Mouse (Mus musculus) heart, adult 2 months (tissue): ENCODE measurements around the gene Pdp2. TPM values are rescaled to one million over a fixed set of nuclear protein-coding genes. Genes with fewer than 3 reads are reported as not detected.

ENCODE experiments used
- DNase-seq, 2 experiments: peaks; one replicate each; pipeline ENCODE4 v3.0.0; 2021
- H3K27ac ChIP-seq: fragments of 200-600 bp; 2 replicates; pipeline ENCODE4 v1.8.1; 2022
- H3K27me3 ChIP-seq: fragments of 200-500 bp; 2 replicates; pipeline ENCODE4 v1.6.1; 2012; ENCODE audit warnings: mild to moderate bottlenecking, low read length, inconsistent platforms, mixed read lengths; ENCODE audit not compliant: control insufficient read depth, insufficient read depth
- H3K36me3 ChIP-seq: fragments of 200-500 bp; 2 replicates; pipeline ENCODE4 v1.6.1; 2012; ENCODE audit warnings: low read length, inconsistent platforms; ENCODE audit not compliant: control insufficient read depth, insufficient read depth
- H3K4me1 ChIP-seq: fragments of 200-500 bp; 2 replicates; pipeline ENCODE4 v1.6.1; 2011; ENCODE audit warnings: low read length; ENCODE audit not compliant: control insufficient read depth, insufficient read depth
- H3K4me3 ChIP-seq: fragments of 200-600 bp; 2 replicates; pipeline ENCODE4 v1.8.1; 2022
- H3K79me2 ChIP-seq: fragments of 200-500 bp; replicated peaks from 2 replicates; pipeline ENCODE4 v1.6.1; 2012; ENCODE audit warnings: mild to moderate bottlenecking, inconsistent platforms, low read length, moderate library complexity, mixed read lengths; ENCODE audit not compliant: control insufficient read depth, insufficient read depth
- H3K9ac ChIP-seq: fragments of 200-500 bp; 2 replicates; pipeline ENCODE4 v1.6.1; 2012; ENCODE audit warnings: low read depth, mild to moderate bottlenecking, control low read depth, inconsistent platforms, low read length, mixed read lengths
- CTCF ChIP-seq: fragments of 200-600 bp; IDR thresholded peaks from 2 replicates; pipeline ENCODE4 v1.8.1; 2022; ENCODE audit warnings: antibody characterized with exemption, mild to moderate bottlenecking, moderate library complexity
- EP300 ChIP-seq: fragments of 200-500 bp; IDR thresholded peaks from 2 replicates; pipeline ENCODE4 v1.6.1; 2011; ENCODE audit warnings: low read depth, low read length, control low read depth; ENCODE audit not compliant: insufficient read depth
- POLR2A ChIP-seq: fragments of 200-500 bp; IDR thresholded peaks from 2 replicates; pipeline ENCODE4 v1.6.1; 2011; ENCODE audit warnings: mild to moderate bottlenecking, low read depth, low read length, control low read depth; ENCODE audit not compliant: insufficient read depth
- WGBS: fragments of 180-500 bp; shearing (Covaris S2); methylation state at CpG from one replicate; pipeline ENCODE4 v1.1.7; 2018; 5-methylcytosine and 5-hydroxymethylcytosine counted together
- intact Hi-C: fragments of 180-260 bp; cut with DNase I; formaldehyde crosslinking; loops from one replicate; pipeline ENCODE4 v1.15.1; 2025
- polyA plus RNA-seq: library from polyadenylated mRNA; depleted of rRNA; stranded (reverse); fragments of >200 nt; gene quantifications from 2 replicates; pipeline ENCODE4 v1.2.3, GENCODE M21; 2012
- total RNA-seq, 2 experiments: library from RNA; stranded (reverse); gene quantifications; 2 replicates each; pipeline ENCODE4 v1.2.3; 2021

Gene Pdp2
- total and polyA plus RNA-seq, 3 experiments, result 10.0 to 35.8 (median 18.4) TPM

DNA sequence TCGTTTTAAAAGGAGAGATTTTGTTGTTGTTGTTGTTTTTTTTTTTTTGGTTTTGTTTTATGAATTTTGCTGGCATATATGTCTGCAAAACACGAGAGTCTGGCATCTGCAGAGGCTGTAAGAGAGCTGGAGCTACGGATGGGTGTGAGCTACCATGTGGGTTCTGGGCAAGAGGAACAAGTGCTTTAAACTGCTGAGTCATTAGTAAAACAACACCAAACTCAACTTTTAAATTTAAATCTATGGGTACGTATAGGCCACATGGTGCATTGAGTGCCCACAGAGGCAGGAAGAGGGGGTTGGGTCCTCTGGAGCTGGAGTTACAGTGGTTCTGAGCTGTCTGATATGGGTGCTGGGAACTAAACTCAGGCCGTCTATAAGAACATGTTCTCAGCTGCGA lies 46.8 kb downstream of the Pdp2 start:
- intact Hi-C loops, result no loop called here
- DNase-seq, result peak in 1 of 2 experiments; percentile 1
- no peak overlapping the region for H3K9ac ChIP-seq
- 92% methylated on average over 6 of the region's 6 CpGs for WGBS
- no peaks in the 10 kb centered on the region for H3K79me2 ChIP-seq
- H3K27ac ChIP-seq, result no peak overlapping the region
- peaks cover 9% of the 10 kb centered on the region for H3K4me1 ChIP-seq
- H3K4me3 ChIP-seq, result no peak overlapping the region
- TF ChIP-seq EP300, result no peak
- no peak for TF ChIP-seq POLR2A
- no peak for TF ChIP-seq CTCF
- H3K36me3 ChIP-seq, result peaks cover 2% of the 10 kb centered on the region; the same call in 1 of the 2 replicates
- no peaks in the 10 kb centered on the region for H3K27me3 ChIP-seq

DNA sequence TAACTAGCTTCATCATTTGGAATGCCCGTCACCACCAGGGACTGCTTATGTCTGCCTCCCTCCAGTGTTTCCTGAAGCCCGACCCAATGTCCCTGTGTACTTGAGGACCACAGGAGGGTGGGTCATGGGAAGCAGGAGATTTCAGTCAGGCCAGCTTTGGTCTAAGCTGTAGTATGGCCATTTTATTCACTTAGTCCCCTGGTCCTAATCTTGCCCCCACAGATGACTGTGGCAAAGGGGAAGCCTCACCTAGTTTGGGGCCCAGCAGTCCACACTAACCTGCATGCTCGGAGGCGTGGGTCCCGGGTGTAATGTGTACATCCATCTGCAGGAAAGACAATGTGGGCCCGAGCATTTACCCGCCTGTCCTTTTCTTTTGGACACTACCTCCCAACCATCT lies 49.0 kb downstream of the Pdp2 start:
- H3K4me1 ChIP-seq, result peaks cover 8% of the 10 kb centered on the region
- intact Hi-C loops, result loop anchor here (5.0 kb wide), 1 partner anchor 108 kb away; the partner anchor contains the start of genes Car7 and Nae1
- H3K27ac ChIP-seq, result no peak overlapping the region
- no peak for DNase-seq
- WGBS, result 68% methylated on average over 7 of the region's 7 CpGs
- H3K36me3 ChIP-seq, result peaks cover 2% of the 10 kb centered on the region; the same call in 1 of the 2 replicates
- H3K27me3 ChIP-seq, result no peaks in the 10 kb centered on the region
- no peak overlapping the region for H3K4me3 ChIP-seq
- no peak overlapping the region for H3K9ac ChIP-seq
- TF ChIP-seq EP300 (no peak), CTCF (no peak), POLR2A (no peak)
- H3K79me2 ChIP-seq, result no peaks in the 10 kb centered on the region

DNA sequence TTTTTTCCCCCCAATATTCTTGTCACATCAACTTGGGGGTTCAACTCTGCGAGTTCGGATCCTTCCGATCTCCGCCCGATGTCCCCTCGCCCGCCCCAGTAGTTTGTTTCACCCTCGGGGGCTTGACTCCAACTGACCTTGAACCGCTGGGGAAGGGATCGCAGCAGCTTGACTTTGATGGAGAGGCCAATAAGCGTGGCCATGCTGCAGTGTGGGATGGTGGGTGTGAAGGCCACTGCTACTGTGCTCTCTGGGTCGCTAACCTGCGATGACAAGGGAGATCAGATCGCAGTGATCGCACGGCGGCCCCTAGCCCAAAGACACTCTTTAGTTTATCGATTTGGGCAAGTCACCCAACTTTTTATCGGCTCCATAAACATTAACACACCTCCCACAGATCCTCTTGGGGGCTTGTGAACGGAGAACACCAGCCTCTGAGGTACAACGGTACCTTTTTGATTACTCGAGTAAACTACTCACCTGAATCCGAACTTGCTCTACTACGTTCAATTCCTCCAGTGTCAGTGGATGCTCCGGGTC lies 49.6 kb downstream of the Pdp2 start:
- H3K9ac ChIP-seq, result peak overlapping the region; percentile 83
- no peaks in the 10 kb centered on the region for H3K79me2 ChIP-seq
- no peak for TF ChIP-seq EP300
- DNase-seq, result no peak
- H3K4me3 ChIP-seq, result peak overlapping the region; percentile 97
- intact Hi-C loops, result loop anchor here (1.0 to 5.0 kb wide), 2 partner anchors 11 to 109 kb away; partner anchors contain the start of genes Car7 and Nae1
- peaks cover 8% of the 10 kb centered on the region for H3K4me1 ChIP-seq
- H3K27ac ChIP-seq, result peak overlapping the region; percentile 97
- WGBS, result 6% methylated on average over 25 of the region's 25 CpGs
- no peaks in the 10 kb centered on the region for H3K36me3 ChIP-seq
- no peaks in the 10 kb centered on the region for H3K27me3 ChIP-seq

DNA sequence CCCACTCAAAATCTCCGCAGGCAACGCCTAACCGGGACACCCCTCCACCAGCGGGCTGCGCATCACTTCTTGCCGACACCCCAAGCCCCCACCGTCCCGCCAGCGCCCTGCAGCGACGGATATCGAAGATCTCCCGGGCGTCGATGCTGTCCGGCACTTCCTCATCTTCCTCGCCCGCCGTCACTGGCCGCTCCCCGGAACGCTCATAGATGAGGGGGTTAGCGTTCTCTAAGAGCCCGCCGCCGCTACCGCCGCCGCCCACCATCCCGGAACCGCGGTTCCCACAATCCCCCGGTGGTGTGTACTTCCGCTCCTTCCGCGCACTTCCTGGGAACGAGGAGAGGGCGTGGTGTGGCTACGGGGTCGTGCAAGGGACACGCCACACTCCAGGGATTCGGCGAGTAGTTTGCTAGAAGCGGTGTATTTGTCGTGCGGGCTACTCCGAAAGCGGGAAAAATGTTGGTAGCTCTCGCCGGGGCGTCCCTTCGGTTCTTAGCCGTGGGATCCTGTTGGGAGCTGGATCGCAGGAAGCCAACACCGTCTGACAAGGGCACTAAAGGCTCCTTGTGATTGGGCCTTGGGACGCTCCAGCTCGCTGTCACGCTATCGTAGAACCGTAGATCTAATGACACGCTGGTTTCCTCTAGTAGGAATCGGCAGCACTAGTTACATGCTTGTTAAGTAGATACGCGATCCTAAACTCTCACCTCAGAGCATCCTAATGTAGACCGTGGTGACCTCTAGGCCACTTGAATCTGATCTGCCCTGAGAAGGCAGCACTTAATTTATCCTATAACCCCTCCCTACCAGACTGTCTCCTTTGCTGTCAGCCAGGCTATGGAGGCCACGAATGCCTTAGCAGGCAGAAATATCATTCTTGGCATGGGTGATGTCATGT lies 50.4 kb downstream of the Pdp2 start, which contains the start of gene Ciao2b:
Ciao2b (minus strand) TSS at position 540 of the 898 bp plus-strand sequence.
- under 1% methylated on average over 66 of the region's 66 CpGs for WGBS
- H3K9ac ChIP-seq, result peak within 1 kb of the TSS; percentile 83
- peak; percentile 91 for TF ChIP-seq EP300
- TF ChIP-seq CTCF, result 0 out of 2 replicates have a peak, but pooled peaks have one; percentile 11
- peak; percentile 93 for TF ChIP-seq POLR2A
- intact Hi-C loops, result loop anchor here (1.0 to 5.0 kb wide), 3 partner anchors 11 to 109 kb away; partner anchors contain the start of genes Car7 and Nae1
- H3K27ac ChIP-seq, result peak within 1 kb of the TSS; percentile 97
- no peaks in the 10 kb centered on the region for H3K79me2 ChIP-seq
- H3K36me3 ChIP-seq, result no peaks in the 10 kb centered on the region
- peak; percentile 92 to 94 for DNase-seq
- no peaks in the 10 kb centered on the region for H3K27me3 ChIP-seq
- peak within 1 kb of the TSS; percentile 97 for H3K4me3 ChIP-seq
- peaks cover 6% of the 10 kb centered on the region for H3K4me1 ChIP-seq

DNA sequence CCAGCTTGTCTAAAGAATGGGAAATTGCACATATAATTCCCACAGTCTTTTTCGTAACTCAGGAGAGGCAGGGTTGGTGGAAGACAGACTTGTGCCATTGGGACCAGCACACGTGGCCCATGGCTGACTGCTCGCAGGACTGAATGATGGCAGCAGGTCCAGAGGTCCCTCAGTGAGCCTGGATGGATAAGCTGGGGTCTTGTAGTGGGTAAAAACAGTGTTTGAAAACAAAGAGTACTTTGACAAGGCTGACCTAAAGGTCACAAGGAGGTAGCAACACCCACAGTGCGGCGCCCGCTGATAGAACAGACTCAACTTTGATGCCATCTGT lies 51.0 kb downstream of the Pdp2 start:
- Histone ChIP-seq H3K27me3 (no peaks in the 10 kb centered on the region), H3K79me2 (no peaks in the 10 kb centered on the region), H3K36me3 (no peaks in the 10 kb centered on the region), H3K4me3 (peak overlapping the region; percentile 97), H3K27ac (peak overlapping the region; percentile 97), H3K9ac (peak overlapping the region; percentile 83), H3K4me1 (peaks cover 6% of the 10 kb centered on the region)
- no peak for TF ChIP-seq POLR2A
- no peak for TF ChIP-seq EP300
- TF ChIP-seq CTCF, result no peak
- 70% methylated on average over 6 of the region's 6 CpGs for whole genome bisulfite sequencing
- no peak for DNase-seq
- intact Hi-C loops, result loop anchor here (2.0 to 5.0 kb wide), 2 partner anchors 39 to 110 kb away; partner anchors contain the start of genes Car7 and Nae1
